Mouse (Mus musculus) spleen, adult 2 months (tissue): ENCODE measurements around the gene Arhgef12.

Experiments used
- CTCF ChIP-seq: fragments of 200-500 bp; IDR thresholded peaks from 2 replicates; pipeline ENCODE4 v1.5.1; 2011; ENCODE audit warnings: mild to moderate bottlenecking, inconsistent platforms; ENCODE audit not compliant: insufficient read depth, insufficient read length, insufficient replicate concordance; ENCODE audit errors: extremely low read depth
- POLR2A ChIP-seq: fragments of 200-500 bp; IDR thresholded peaks from 2 replicates; pipeline ENCODE4 v1.6.1; 2011; ENCODE audit warnings: low read depth, low read length, inconsistent platforms

DNA sequence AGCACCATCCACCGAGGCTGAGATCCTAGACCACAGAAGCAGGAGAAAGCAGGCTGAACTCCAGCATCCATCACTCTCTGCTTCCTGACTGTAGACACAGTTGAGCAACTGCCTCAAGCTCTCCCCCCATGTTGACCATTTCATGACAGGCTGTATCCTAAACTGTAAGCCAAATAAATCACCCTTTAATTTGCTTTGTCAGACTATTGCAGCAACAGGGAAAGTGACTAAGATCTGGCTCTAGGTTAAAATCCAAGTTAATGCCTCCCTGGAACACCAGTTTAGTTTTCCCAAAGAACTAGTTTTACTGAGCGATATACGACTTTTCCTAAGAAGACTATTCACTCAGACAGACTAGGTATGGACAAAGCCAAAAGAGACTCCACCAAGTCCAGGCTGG, 28.3 kb downstream of the Arhgef12 start:
- TF ChIP-seq CTCF (no peak), POLR2A (no peak)
